Mouse (Mus musculus) c-Kit-negative CD71-positive TER-119-positive erythroid progenitor cells, embryonic 14.5 days (primary cell): Measurements from ENCODE around the gene Arpp19.

Source experiments
- DNase-seq: peaks from one replicate; pipeline ENCODE4 v3.0.0-alpha.2; 2013; ENCODE audit warnings: low read depth, low spot score

Gene Arpp19

GRCm38 (mm10) chr9:75100157-75100781 lies 62.9 kb downstream of the Arpp19 start:
- no peak for DNase-seq

- DNase-seq, result no peak
These were observed 64.7 kb downstream of the Arpp19 start for GRCm38 (mm10) chr9:75102131-75102530.
